In genomic region chr2:13398551-13398950, GRCm38 (mm10) we compare ENCODE assay signal across 11 mouse cellular contexts.
DNase-seq lines count a peak whose midpoint lies in the region; ATAC-seq and TF ChIP-seq lines count a peak whose summit lies in the region.
"Had no signal": no experiment of that assay in that cellular context is flagged by ENCODE, and none has a peak within 500 bp of the region (broad histone marks: within the 10 kb centered on the region; RNA-seq: fewer than 3 reads in every experiment).

No protein-coding gene starts in this region.

- H3K9me3 ChIP-seq in heart, embryonic 13.5 days, result peaks cover 2% of the 10 kb centered on the region; the same call in 1 of the 2 replicates
- H3K9me3 ChIP-seq in midbrain, embryonic 10.5 days (replicated peaks), result no peaks in the 10 kb centered on the region
- no peaks in the 10 kb centered on the region for H3K9me3 ChIP-seq in midbrain, embryonic 15.5 days
- H3K9me3 ChIP-seq in hindbrain, postnatal 0 days (ENCODE audit: low read length), result no peaks in the 10 kb centered on the region

- no peak for DNase-seq in heart, postnatal 36 days
- DNase-seq in midbrain, embryonic 10.5 days (ENCODE audit: low spot score), result no peak
- peak; percentile 33 for DNase-seq in hindbrain, postnatal 0 days (ENCODE audit: low spot score)
- no peak for DNase-seq in thymus, postnatal 14 days
- DNase-seq: thymus, postnatal 4 days had no signal

- peak overlapping the region; percentile 85 for H3K27ac ChIP-seq in heart, embryonic 13.5 days (replicated peaks)
- peak overlapping the region; percentile 88 for H3K27ac ChIP-seq in midbrain, embryonic 10.5 days (replicated peaks)
- no peak overlapping the region for H3K27ac ChIP-seq in midbrain, embryonic 15.5 days
- H3K27ac ChIP-seq in hindbrain, postnatal 0 days, result peak overlapping the region; percentile 21

- intact Hi-C loops in heart, postnatal 36 days (cut with DNase I), result loop anchor here (2.0 kb wide), 1 partner anchor 14 kb away; no protein-coding TSS in a partner anchor

- no peaks in the 10 kb centered on the region for H3K36me3 ChIP-seq in heart, embryonic 13.5 days
- no peaks in the 10 kb centered on the region for H3K36me3 ChIP-seq in midbrain, embryonic 10.5 days
- no peaks in the 10 kb centered on the region for H3K36me3 ChIP-seq in midbrain, embryonic 15.5 days (replicated peaks)
- H3K36me3 ChIP-seq in hindbrain, postnatal 0 days (ENCODE audit: insufficient read depth, low read length), result no peaks in the 10 kb centered on the region

- no peak for TF ChIP-seq CTCF in hindbrain, postnatal 0 days (IDR thresholded peaks at IDR 0.05; ENCODE audit: low read depth)

- peaks cover 30% of the 10 kb centered on the region for H3K4me1 ChIP-seq in heart, embryonic 13.5 days
- peaks cover 60% of the 10 kb centered on the region for H3K4me1 ChIP-seq in midbrain, embryonic 10.5 days
- peaks cover 18% of the 10 kb centered on the region for H3K4me1 ChIP-seq in midbrain, embryonic 15.5 days
- 0 out of 2 replicates have a peak, but pooled peaks cover 5% of the 10 kb centered on the region for H3K4me1 ChIP-seq in hindbrain, postnatal 0 days (ENCODE audit: insufficient read depth, low read length)

- ATAC-seq in heart, embryonic 13.5 days (ENCODE audit: extremely low read depth, insufficient number of reproducible peaks, low FRiP score, low TSS enrichment), result no peak
- ATAC-seq in midbrain, embryonic 15.5 days (replicated peaks), result no peak; the same call in 1 of the 2 replicates
- ATAC-seq in hindbrain, postnatal 0 days, result peak; percentile 83
- ATAC-seq in erythroid progenitor cell, adult 5-6 weeks (replicated peaks; ENCODE audit: low FRiP score, poor library complexity, severe bottlenecking), result no peak
- ATAC-seq in monocyte, adult 5-6 weeks (replicated peaks; ENCODE audit: insufficient number of reproducible peaks, low FRiP score, low TSS enrichment, poor library complexity, severe bottlenecking), result no peak
- ATAC-seq: Patski had no signal

- no peak overlapping the region for H3K4me3 ChIP-seq in heart, embryonic 13.5 days
- H3K4me3 ChIP-seq in midbrain, embryonic 10.5 days, result no peak overlapping the region
- H3K4me3 ChIP-seq in midbrain, embryonic 15.5 days, result no peak overlapping the region
- H3K4me3 ChIP-seq in hindbrain, postnatal 0 days (ENCODE audit: low read length), result no peak overlapping the region

- no peak overlapping the region for H3K4me2 ChIP-seq in heart, embryonic 13.5 days
- H3K4me2 ChIP-seq in midbrain, embryonic 15.5 days, result no peak overlapping the region
- no peak overlapping the region for H3K4me2 ChIP-seq in hindbrain, postnatal 0 days (ENCODE audit: low read depth, low read length)
- H3K4me2 ChIP-seq: liver, embryonic 11.5 days had no signal

- no peak overlapping the region for H3K9ac ChIP-seq in heart, embryonic 13.5 days
- no peak overlapping the region for H3K9ac ChIP-seq in midbrain, embryonic 15.5 days
- no peak overlapping the region for H3K9ac ChIP-seq in hindbrain, postnatal 0 days (replicated peaks; ENCODE audit: low read length)

- H3K27me3 ChIP-seq in heart, embryonic 13.5 days (replicated peaks), result no peaks in the 10 kb centered on the region
- H3K27me3 ChIP-seq in midbrain, embryonic 10.5 days (ENCODE audit: low read depth, poor library complexity, severe bottlenecking), result no peaks in the 10 kb centered on the region
- no peaks in the 10 kb centered on the region for H3K27me3 ChIP-seq in midbrain, embryonic 15.5 days (replicated peaks)
- no peaks in the 10 kb centered on the region for H3K27me3 ChIP-seq in hindbrain, postnatal 0 days (ENCODE audit: insufficient read depth, low read length)
- H3K27me3 ChIP-seq: Patski had no signal

- 63% methylated on average over 4 of the region's 4 CpGs for WGBS in heart, embryonic 13.5 days
- WGBS in midbrain, embryonic 10.5 days, result 45% methylated on average over 4 of the region's 4 CpGs
- 18% methylated on average over 4 of the region's 4 CpGs for WGBS in midbrain, embryonic 15.5 days
- 38% methylated on average over 4 of the region's 4 CpGs for WGBS in hindbrain, postnatal 0 days
